Mouse (Mus musculus) erythroid progenitor cell, adult 5-6 weeks (primary cell): ENCODE results near the gene Nudt15. TPM values are rescaled to one million over a fixed set of nuclear protein-coding genes. Genes with fewer than 3 reads are reported as not detected.
"Not testable (repeated sequence)": the region's sequence is repeated elsewhere in the genome, so short reads cannot be mapped to it uniquely, and the experiment has no call there.

ENCODE experiments used
- ATAC-seq: replicated peaks from 2 replicates; pipeline ENCODE4 v1.8.0; 2016; ENCODE audit warnings: moderate number of reproducible peaks, mild to moderate bottlenecking, moderate TSS enrichment, inconsistent platforms; ENCODE audit not compliant: poor library complexity, low FRiP score, severe bottlenecking
- total RNA-seq, 2 experiments: library from RNA; stranded (forward) in 1 of 2; stranded (reverse) in 1 of 2; fragments of 150-400 nt in 1 of 2; fragments of 186-747, 209-891 nt in 1 of 2; gene quantifications; 2 replicates each; pipeline versions ENCODE4 v1.2.3 to v1.2.4; 2015 to 2017; ENCODE audit warnings: low replicate concordance in 2 of 2

Gene Nudt15
- total RNA-seq (2015; ENCODE audit: low replicate concordance) (2.5 and 4.3 TPM in 2 replicates), total RNA-seq (2017; ENCODE audit: low replicate concordance) (1.5 and 3.0 TPM in 2 replicates)

GRCm38 (mm10) chr14:73548051-73548450, at the start of gene Nudt15:
Gene Nudt15, minus strand, starts transcription at chr14:73548242.
- ATAC-seq: no peak

- ATAC-seq: no peak
Measured at GRCm38 (mm10) chr14:73592166-73592565, 44.1 kb upstream of the Nudt15 start.

- 0 out of 2 replicates have a peak, but pooled peaks have one; percentile 46 for ATAC-seq
Measured at GRCm38 (mm10) chr14:73588080-73588479, 40.0 kb upstream of the Nudt15 start.

- ATAC-seq: no peak
Measured at GRCm38 (mm10) chr14:73576336-73576735, 28.3 kb upstream of the Nudt15 start.

- ATAC-seq: no peak
Measured at GRCm38 (mm10) chr14:73574053-73574452, 26.0 kb upstream of the Nudt15 start.

- no peak for ATAC-seq
Measured at GRCm38 (mm10) chr14:73571143-73571542, 23.1 kb upstream of the Nudt15 start.

- not testable (repeated sequence) for ATAC-seq
Measured at GRCm38 (mm10) chr14:73569831-73570230, 21.8 kb upstream of the Nudt15 start.

- ATAC-seq: no peak
Measured at GRCm38 (mm10) chr14:73553122-73553696, 5.2 kb upstream of the Nudt15 start.

GRCm38 (mm10) chr14:73552341-73553121, 4.5 kb upstream of the Nudt15 start:
- ATAC-seq: peak; percentile 97

- no peak for ATAC-seq
Measured at GRCm38 (mm10) chr14:73551164-73551563, 3.1 kb upstream of the Nudt15 start.

- no peak for ATAC-seq
Measured at GRCm38 (mm10) chr14:73550732-73551131, 2.7 kb upstream of the Nudt15 start.

GRCm38 (mm10) chr14:73550291-73550690, 2.2 kb upstream of the Nudt15 start:
- no peak for ATAC-seq

- no peak for ATAC-seq
Measured at GRCm38 (mm10) chr14:73547034-73547433, 1.0 kb downstream of the Nudt15 start.

- no peak for ATAC-seq
Measured at GRCm38 (mm10) chr14:73543781-73544180, 4.3 kb downstream of the Nudt15 start.

- no peak for ATAC-seq
Measured at GRCm38 (mm10) chr14:73535641-73536040, 12.4 kb downstream of the Nudt15 start.

GRCm38 (mm10) chr14:73533755-73534465, 14.1 kb downstream of the Nudt15 start:
- ATAC-seq: no peak

- not testable (repeated sequence) for ATAC-seq
Measured at GRCm38 (mm10) chr14:73528661-73529060, 19.4 kb downstream of the Nudt15 start.

GRCm38 (mm10) chr14:73524766-73525448, 23.1 kb downstream of the Nudt15 start, which contains the start of gene Sucla2:
Gene Sucla2, plus strand, starts transcription at chr14:73525319.
- peak; percentile 100 for ATAC-seq

- no peak for ATAC-seq
Measured at GRCm38 (mm10) chr14:73524136-73524535, 23.9 kb downstream of the Nudt15 start.
